Mouse (Mus musculus) forebrain, embryonic 11.5 days (tissue): ENCODE measurements at regions not wholly inside any gene's neighbourhood (a gene's known extent, or its start where the extent isn't known, plus 50 kb on each side); places are given as distances from the start of the nearest gene placed in this dataset.

Experiments
- ATAC-seq: fragments of 200-750 bp; cut with Nextera tagmentation; replicated peaks from 2 replicates; pipeline ENCODE4 v1.8.0; 2017; ENCODE audit warnings: moderate TSS enrichment; ENCODE audit not compliant: low FRiP score
- DNase-seq: peaks from one replicate; pipeline ENCODE4 v3.0.0-alpha.2; 2017; ENCODE audit warnings: low spot score
- H3K27ac ChIP-seq: fragments of 300-500 bp; sonication (generic); 2 replicates; pipeline ENCODE4 v1.5.1; 2014; ENCODE audit warnings: low read depth, low read length
- H3K27me3 ChIP-seq: fragments of 300-500 bp; sonication (generic); 2 replicates; pipeline ENCODE4 v1.6.1; 2014; ENCODE audit warnings: mild to moderate bottlenecking, low read length, mixed read lengths; ENCODE audit not compliant: control insufficient read depth, insufficient read depth
- H3K36me3 ChIP-seq: fragments of 300-500 bp; sonication (generic); 2 replicates; pipeline ENCODE4 v1.6.1; 2014; ENCODE audit warnings: mild to moderate bottlenecking, low read length, moderate library complexity, mixed read lengths; ENCODE audit not compliant: control insufficient read depth, insufficient read depth
- H3K4me1 ChIP-seq: fragments of 300-500 bp; sonication (generic); replicated peaks from 2 replicates; pipeline ENCODE4 v1.6.1; 2014; ENCODE audit warnings: low read length, mixed read lengths; ENCODE audit not compliant: control insufficient read depth, insufficient read depth
- H3K4me2 ChIP-seq: fragments of 300-500 bp; sonication (generic); 2 replicates; pipeline ENCODE4 v1.6.1; 2014; ENCODE audit warnings: low read depth, mild to moderate bottlenecking, low read length, moderate library complexity, mixed read lengths; ENCODE audit not compliant: severe bottlenecking
- H3K4me3 ChIP-seq: fragments of 300-500 bp; sonication (generic); 2 replicates; pipeline ENCODE4 v1.5.1; 2014; ENCODE audit warnings: low read depth, low read length
- H3K9ac ChIP-seq: fragments of 300-500 bp; sonication (generic); 2 replicates; pipeline ENCODE4 v1.6.1; 2014; ENCODE audit warnings: low read length
- H3K9me3 ChIP-seq: fragments of 300-500 bp; sonication (generic); 2 replicates; pipeline ENCODE4 v1.6.1; 2016; ENCODE audit warnings: low read length, mixed read lengths; ENCODE audit not compliant: control insufficient read depth
- WGBS: fragments of 180-500 bp; shearing (Covaris S2); extraction: QIAGEN DNeasy Blood & Tissue Kit; methylation state at CpG from one replicate; pipeline ENCODE4 v1.1.7; 2014; 5-methylcytosine and 5-hydroxymethylcytosine counted together

GRCm38 (mm10) chr12:71450680-71451463 lies 141.2 kb downstream of the Dact1 start:
- ATAC-seq = no peak
- no peak overlapping the region for H3K27ac ChIP-seq
- no peak overlapping the region for H3K4me2 ChIP-seq
- H3K4me1 ChIP-seq = no peaks in the 10 kb centered on the region
- no peaks in the 10 kb centered on the region for H3K9me3 ChIP-seq
- WGBS = 83% methylated on average over 14 of the region's 14 CpGs
- H3K27me3 ChIP-seq = no peaks in the 10 kb centered on the region
- H3K4me3 ChIP-seq = no peak overlapping the region
- H3K9ac ChIP-seq = no peak overlapping the region
- DNase-seq = no peak
- H3K36me3 ChIP-seq = no peaks in the 10 kb centered on the region

- Histone ChIP-seq H3K27me3 (no peaks in the 10 kb centered on the region), H3K27ac (no peak overlapping the region), H3K4me1 (no peaks in the 10 kb centered on the region), H3K36me3 (no peaks in the 10 kb centered on the region), H3K9ac (no peak overlapping the region), H3K9me3 (no peaks in the 10 kb centered on the region), H3K4me3 (no peak overlapping the region), H3K4me2 (no peak overlapping the region)
- WGBS = 89% methylated on average over 6 of the region's 6 CpGs
- DNase-seq (no peak), ATAC-seq (no peak)
Observed at GRCm38 (mm10) chr12:71456900-71457299, 147.2 kb downstream of the Dact1 start.

GRCm38 (mm10) chr12:71458559-71459176 lies 149.0 kb downstream of the Dact1 start:
- Histone ChIP-seq H3K27me3 (no peaks in the 10 kb centered on the region), H3K27ac (no peak overlapping the region)
- 75% methylated on average over 12 of the region's 12 CpGs for WGBS

GRCm38 (mm10) chr12:71460643-71461042 lies 151.0 kb downstream of the Dact1 start:
- WGBS = 51% methylated on average over 6 of the region's 6 CpGs
- Histone ChIP-seq H3K4me3 (no peak overlapping the region), H3K4me1 (no peaks in the 10 kb centered on the region), H3K9me3 (no peaks in the 10 kb centered on the region), H3K36me3 (no peaks in the 10 kb centered on the region), H3K9ac (no peak overlapping the region), H3K27ac (no peak overlapping the region), H3K27me3 (no peaks in the 10 kb centered on the region), H3K4me2 (no peak overlapping the region)
- DNase-seq = no peak
- ATAC-seq = no peak

More at GRCm38 (mm10) chr12:71458559-71459176, 149.0 kb downstream of the Dact1 start:
- no peaks in the 10 kb centered on the region for H3K4me1 ChIP-seq
- no peak overlapping the region for H3K4me2 ChIP-seq
- DNase-seq = no peak
- no peaks in the 10 kb centered on the region for H3K9me3 ChIP-seq
- H3K4me3 ChIP-seq = no peak overlapping the region
- H3K9ac ChIP-seq = no peak overlapping the region
- ATAC-seq = no peak
- H3K36me3 ChIP-seq = no peaks in the 10 kb centered on the region

GRCm38 (mm10) chr12:71467820-71468219 lies 158.1 kb downstream of the Dact1 start:
- Histone ChIP-seq H3K27ac (no peak overlapping the region), H3K9me3 (no peaks in the 10 kb centered on the region), H3K27me3 (no peaks in the 10 kb centered on the region), H3K4me2 (no peak overlapping the region), H3K4me3 (no peak overlapping the region), H3K36me3 (no peaks in the 10 kb centered on the region), H3K9ac (no peak overlapping the region), H3K4me1 (0 out of 2 replicates have a peak, but pooled peaks cover 2% of the 10 kb centered on the region)
- no peak for DNase-seq
- 82% methylated on average over 7 of the region's 7 CpGs for WGBS
- no peak for ATAC-seq

GRCm38 (mm10) chr12:71468324-71468723 lies 158.6 kb downstream of the Dact1 start:
- Histone ChIP-seq H3K4me3 (no peak overlapping the region), H3K27me3 (no peaks in the 10 kb centered on the region), H3K27ac (no peak overlapping the region), H3K36me3 (no peaks in the 10 kb centered on the region), H3K4me2 (no peak overlapping the region), H3K4me1 (0 out of 2 replicates have a peak, but pooled peaks cover 2% of the 10 kb centered on the region), H3K9me3 (no peaks in the 10 kb centered on the region), H3K9ac (no peak overlapping the region)
- 52% methylated on average over 6 of the region's 6 CpGs for WGBS
- DNase-seq = no peak
- no peak for ATAC-seq

- Histone ChIP-seq H3K9me3 (no peaks in the 10 kb centered on the region), H3K27ac (no peak overlapping the region), H3K4me3 (no peak overlapping the region), H3K9ac (no peak overlapping the region), H3K36me3 (no peaks in the 10 kb centered on the region), H3K27me3 (no peaks in the 10 kb centered on the region), H3K4me1 (0 out of 2 replicates have a peak, but pooled peaks cover 2% of the 10 kb centered on the region), H3K4me2 (no peak overlapping the region)
- 95% methylated on average over 13 of the region's 13 CpGs for WGBS
- no peak for DNase-seq
- ATAC-seq = no peak
Observed at GRCm38 (mm10) chr12:71470983-71471715, 161.5 kb downstream of the Dact1 start.

- no peaks in the 10 kb centered on the region for H3K36me3 ChIP-seq
- ATAC-seq (no peak), DNase-seq (no peak)
- no peak overlapping the region for H3K4me2 ChIP-seq
- 94% methylated on average over 4 of the region's 4 CpGs for WGBS
- H3K27ac ChIP-seq = no peak overlapping the region
- no peak overlapping the region for H3K9ac ChIP-seq
- H3K4me3 ChIP-seq = no peak overlapping the region
- no peaks in the 10 kb centered on the region for H3K27me3 ChIP-seq
- H3K4me1 ChIP-seq = 0 out of 2 replicates have a peak, but pooled peaks cover 2% of the 10 kb centered on the region
- no peaks in the 10 kb centered on the region for H3K9me3 ChIP-seq
Observed at GRCm38 (mm10) chr12:71471720-71472119, 162.0 kb downstream of the Dact1 start.
